Mouse (Mus musculus) liver, embryonic 14.5 days (tissue): ENCODE measurements around the gene Hils1. TPM values are rescaled to one million over a fixed set of nuclear protein-coding genes. Genes with fewer than 3 reads are reported as not detected.

ENCODE experiments used
- ATAC-seq: fragments of 200-750 bp; cut with Nextera tagmentation; 2 replicates; pipeline ENCODE4 v1.8.0; 2017; ENCODE audit warnings: moderate number of reproducible peaks, mild to moderate bottlenecking, moderate library complexity; ENCODE audit not compliant: insufficient read depth
- DNase-seq, 3 experiments: peaks; one replicate each; pipeline ENCODE4 v3.0.0-alpha.2; 2012 to 2013; ENCODE audit warnings: low read depth in 3 of 3, low spot score in 3 of 3
- H3K27ac ChIP-seq: fragments of 300-500 bp; sonication (generic); 2 replicates; pipeline ENCODE4 v1.5.1; 2014; ENCODE audit warnings: moderate library complexity, mild to moderate bottlenecking, control low read depth, inconsistent platforms
- H3K27me3 ChIP-seq: fragments of 300-500 bp; sonication (generic); 2 replicates; pipeline ENCODE4 v1.6.1; 2014; ENCODE audit warnings: mild to moderate bottlenecking, low read length, moderate library complexity; ENCODE audit not compliant: control insufficient read depth, insufficient read depth
- H3K36me3 ChIP-seq: fragments of 300-500 bp; sonication (generic); replicated peaks from 2 replicates; pipeline ENCODE4 v1.6.1; 2014; ENCODE audit warnings: low read depth; ENCODE audit not compliant: control insufficient read depth, insufficient read depth
- H3K4me1 ChIP-seq, 2 experiments: fragments of 200-500 bp in 1 of 2; fragments of 300-500 bp in 1 of 2; sonication (generic) in 1 of 2; replicated peaks; 2 replicates each; pipeline ENCODE4 v1.6.1; 2012 to 2014; ENCODE audit warnings: antibody characterized with exemption in 1 of 2, inconsistent platforms in 1 of 2, low read length in 1 of 2; ENCODE audit not compliant: control insufficient read depth in 2 of 2, insufficient read depth in 2 of 2
- H3K4me2 ChIP-seq: fragments of 300-500 bp; sonication (generic); 2 replicates; pipeline ENCODE4 v1.6.1; 2014; ENCODE audit warnings: low read depth, mild to moderate bottlenecking, control low read depth, moderate library complexity
- H3K4me3 ChIP-seq, 2 experiments: fragments of 200-500 bp in 1 of 2; fragments of 300-500 bp in 1 of 2; sonication (generic) in 1 of 2; 2 replicates each; pipeline ENCODE4 v1.5.1; 2012 to 2014; ENCODE audit warnings: low read depth in 2 of 2, low read length in 2 of 2, mild to moderate bottlenecking in 2 of 2, control low read depth in 1 of 2, inconsistent platforms in 1 of 2, moderate library complexity in 1 of 2; ENCODE audit not compliant: insufficient read depth in 1 of 2
- H3K9ac ChIP-seq: fragments of 300-500 bp; sonication (generic); replicated peaks from 2 replicates; pipeline ENCODE4 v1.6.1; 2014; ENCODE audit warnings: mild to moderate bottlenecking, control low read depth, moderate library complexity
- H3K9me3 ChIP-seq: fragments of 300-500 bp; sonication (generic); 2 replicates; pipeline ENCODE4 v1.6.1; 2016; ENCODE audit warnings: low read length, mixed read lengths; ENCODE audit not compliant: control insufficient read depth
- CTCF ChIP-seq: IDR thresholded peaks from 2 replicates; pipeline ENCODE4 v1.5.1; 2016; ENCODE audit warnings: antibody characterized with exemption, low read depth, control low read depth
- EP300 ChIP-seq: IDR thresholded peaks from 2 replicates; pipeline ENCODE4 v1.6.1; 2016; ENCODE audit warnings: antibody characterized with exemption, low read depth
- WGBS: fragments of 180-500 bp; shearing (Covaris S2); extraction: QIAGEN DNeasy Blood & Tissue Kit; methylation state at CpG from one replicate; pipeline ENCODE4 v1.1.7; 2014; ENCODE audit not compliant: insufficient replicate concordance; 5-methylcytosine and 5-hydroxymethylcytosine counted together
- polyA plus RNA-seq, 2 experiments: library from polyadenylated mRNA; depleted of rRNA in 1 of 2; stranded (reverse) in 1 of 2; unstranded in 1 of 2; fragments of >200 nt; fragmentation: Nextera tagmentation in 1 of 2; extraction: Ambion mirVana in 1 of 2; gene quantifications; 2 replicates each; pipeline versions ENCODE4 v1.2.1 to v1.2.3; 2012 to 2014

The Hils1 gene
- polyA plus RNA-seq (2012; rRNA removed) (not detected in 2 replicates), polyA plus RNA-seq (2014; fragmentation: Nextera tagmentation; extraction: Ambion mirVana) (not detected in 2 replicates)

DNA sequence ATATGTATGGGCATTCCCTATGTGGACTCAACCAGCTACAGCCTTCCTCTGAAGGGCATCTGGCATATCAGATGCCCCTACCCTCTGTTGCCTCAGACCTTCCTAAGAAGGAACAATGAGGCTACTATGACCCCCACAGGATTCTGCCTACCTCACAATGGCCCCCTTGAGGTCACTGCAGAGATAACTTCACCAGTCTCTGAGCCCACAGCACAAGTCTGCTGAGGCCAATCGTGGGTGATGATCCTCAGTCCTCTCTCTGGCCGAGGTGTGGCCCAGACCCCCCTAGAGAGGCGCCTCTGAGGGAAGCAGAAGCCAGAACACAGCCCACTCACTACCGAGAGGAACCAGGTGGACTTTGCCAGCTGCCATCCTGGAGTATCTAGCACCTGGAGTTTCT is at the start of gene Hils1:
Hils1 (plus strand) TSS at position 175 of the 400 bp plus-strand sequence.
- WGBS, result 31% methylated on average over 4 of the region's 4 CpGs
- Histone ChIP-seq H3K4me2 (no peak within 1 kb of the TSS), H3K4me3 (no peak within 1 kb of the TSS), H3K9me3 (no peaks in the 10 kb centered on the region), H3K9ac (no peak within 1 kb of the TSS), H3K27me3 (no peaks in the 10 kb centered on the region), H3K36me3 (no peaks in the 10 kb centered on the region), H3K4me1 (no peaks in the 10 kb centered on the region), H3K27ac (no peak within 1 kb of the TSS)
- ATAC-seq (no peak), DNase-seq (no peak)
- no peak for TF ChIP-seq EP300
- TF ChIP-seq CTCF, result no peak

DNA sequence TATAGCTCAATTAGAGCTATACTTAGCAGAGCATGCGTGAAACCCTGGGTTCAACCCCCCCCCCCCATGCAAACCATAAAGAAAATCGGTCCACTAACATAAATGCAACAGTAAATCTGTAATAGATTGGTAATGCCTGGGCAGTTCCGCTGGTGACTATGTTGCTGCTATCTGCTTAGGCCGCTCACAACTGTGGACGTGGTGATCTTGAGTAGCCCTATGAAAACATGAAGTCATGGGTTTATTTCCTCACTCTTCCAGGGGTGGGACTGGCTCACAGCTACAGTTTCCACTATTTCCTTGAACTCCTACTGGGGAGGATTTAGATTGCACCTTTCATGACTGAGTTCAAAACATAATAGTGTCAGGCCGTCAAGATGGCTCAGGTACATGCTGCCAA is 49.7 kb upstream of the Hils1 start:
- Histone ChIP-seq H3K9ac (no peak overlapping the region), H3K27me3 (no peaks in the 10 kb centered on the region), H3K4me1 (no peaks in the 10 kb centered on the region), H3K36me3 (no peaks in the 10 kb centered on the region), H3K9me3 (no peaks in the 10 kb centered on the region), H3K4me3 (no peak overlapping the region), H3K4me2 (no peak overlapping the region), H3K27ac (no peak overlapping the region)
- DNase-seq (no peak), ATAC-seq (no peak)
- 66% methylated on average over 6 of the region's 6 CpGs for WGBS
- TF ChIP-seq CTCF, result no peak
- TF ChIP-seq EP300, result no peak

DNA sequence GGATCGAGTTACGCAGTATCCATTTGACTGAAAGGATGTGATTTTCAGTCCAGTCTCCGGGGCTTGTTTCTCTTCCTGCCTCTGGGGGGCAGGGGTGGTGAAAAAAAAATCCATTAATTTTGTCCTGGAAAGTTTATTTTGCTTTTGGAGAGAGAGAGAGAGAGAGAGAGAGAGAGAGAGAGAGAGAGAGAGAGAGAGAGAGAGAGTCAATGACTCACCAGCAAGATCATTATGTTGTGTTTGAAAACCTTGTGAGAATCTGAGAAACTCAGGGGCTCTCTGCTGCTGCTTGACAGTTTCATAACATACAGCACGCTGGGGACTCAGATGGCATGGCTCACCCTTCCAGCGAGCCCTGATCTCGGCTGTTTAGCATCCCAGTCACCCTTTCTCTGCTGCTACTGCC is 46.4 kb upstream of the Hils1 start:
- TF ChIP-seq EP300 (no peak), CTCF (no peak)
- Histone ChIP-seq H3K9ac (no peak overlapping the region), H3K4me2 (no peak overlapping the region), H3K27ac (no peak overlapping the region), H3K36me3 (no peaks in the 10 kb centered on the region), H3K9me3 (no peaks in the 10 kb centered on the region), H3K4me1 (no peaks in the 10 kb centered on the region), H3K27me3 (no peaks in the 10 kb centered on the region), H3K4me3 (no peak overlapping the region)
- DNase-seq (no peak), ATAC-seq (no peak)
- 40% methylated on average over 6 of the region's 6 CpGs for WGBS

DNA sequence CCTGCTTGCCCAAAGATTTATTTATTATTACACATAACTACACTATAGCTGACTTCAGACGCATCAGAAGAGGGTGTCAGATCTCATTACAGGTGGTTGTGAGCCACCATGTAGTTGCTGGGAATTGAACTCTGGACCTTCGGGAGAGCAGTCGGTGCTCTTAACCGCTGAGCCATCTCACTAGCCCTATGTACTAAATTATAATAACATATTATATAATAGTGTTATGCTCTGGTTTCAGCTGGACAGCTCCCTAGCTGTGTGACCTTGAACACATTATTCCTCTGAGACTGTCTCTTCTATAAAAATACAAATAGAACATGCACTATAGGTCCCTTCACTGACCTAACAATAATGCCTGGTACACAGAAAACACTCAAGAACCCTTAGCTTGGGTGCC is 42.4 kb upstream of the Hils1 start:
- no peak overlapping the region for H3K9ac ChIP-seq
- no peak overlapping the region for H3K27ac ChIP-seq
- DNase-seq, result no peak
- no peak for ATAC-seq
- no peak overlapping the region for H3K4me2 ChIP-seq
- peaks cover 0 to 7% of the 10 kb centered on the region in 2 experiments; a peak in 1 of 4 replicates for H3K4me1 ChIP-seq
- H3K9me3 ChIP-seq, result no peaks in the 10 kb centered on the region
- H3K4me3 ChIP-seq, result no peak overlapping the region
- TF ChIP-seq CTCF, result no peak
- no peak for TF ChIP-seq EP300
- 76% methylated on average over 4 of the region's 4 CpGs for WGBS
- no peaks in the 10 kb centered on the region for H3K36me3 ChIP-seq
- no peaks in the 10 kb centered on the region for H3K27me3 ChIP-seq

DNA sequence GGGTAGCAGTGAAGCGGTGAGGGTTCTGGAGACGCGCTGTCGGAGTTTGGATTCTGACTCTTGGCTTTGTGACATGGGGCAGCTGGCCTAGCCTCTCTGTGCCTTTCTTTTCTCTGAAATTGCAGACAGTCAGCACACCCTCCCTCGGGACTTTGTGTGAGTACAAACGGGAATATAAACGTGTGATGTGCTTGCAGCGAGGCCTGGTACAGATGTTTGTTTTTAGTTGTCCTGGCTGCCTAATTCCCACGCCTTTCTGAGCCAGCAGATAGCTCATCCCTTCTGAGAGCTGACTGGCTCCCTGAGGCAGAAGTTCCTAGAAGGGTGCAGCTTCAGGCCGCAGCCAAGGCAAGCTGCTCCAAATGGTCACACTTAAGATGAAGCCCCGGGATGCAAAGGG is 41.0 kb upstream of the Hils1 start:
- no peak overlapping the region for H3K4me3 ChIP-seq
- WGBS, result 54% methylated on average over 11 of the region's 11 CpGs

More for the DNA sequence above, 41.0 kb upstream of the Hils1 start:
- no peaks in the 10 kb centered on the region for H3K27me3 ChIP-seq
- H3K9me3 ChIP-seq, result no peaks in the 10 kb centered on the region
- no peaks in the 10 kb centered on the region for H3K36me3 ChIP-seq
- H3K27ac ChIP-seq, result no peak overlapping the region
- TF ChIP-seq CTCF, result no peak
- no peak for TF ChIP-seq EP300
- H3K4me1 ChIP-seq, result peaks cover 0 to 7% of the 10 kb centered on the region in 2 experiments; a peak in 1 of 4 replicates
- DNase-seq (no peak), ATAC-seq (no peak)
- no peak overlapping the region for H3K9ac ChIP-seq
- H3K4me2 ChIP-seq, result no peak overlapping the region
